Mouse (Mus musculus): Measurements from ENCODE around the gene Gse1.

Gse1 gene

GRCm38 (mm10) chr8:120585521-120585920 is 357.3 kb downstream of the Gse1 start:
- no peak for TF ChIP-seq CTCF (conservative IDR thresholded peaks at IDR 0.05; ENCODE audit: low read length)
- H3K4me1 ChIP-seq (replicated peaks; ENCODE audit: low read depth, low read length) = peaks cover 64% of the 10 kb centered on the region

DNA sequence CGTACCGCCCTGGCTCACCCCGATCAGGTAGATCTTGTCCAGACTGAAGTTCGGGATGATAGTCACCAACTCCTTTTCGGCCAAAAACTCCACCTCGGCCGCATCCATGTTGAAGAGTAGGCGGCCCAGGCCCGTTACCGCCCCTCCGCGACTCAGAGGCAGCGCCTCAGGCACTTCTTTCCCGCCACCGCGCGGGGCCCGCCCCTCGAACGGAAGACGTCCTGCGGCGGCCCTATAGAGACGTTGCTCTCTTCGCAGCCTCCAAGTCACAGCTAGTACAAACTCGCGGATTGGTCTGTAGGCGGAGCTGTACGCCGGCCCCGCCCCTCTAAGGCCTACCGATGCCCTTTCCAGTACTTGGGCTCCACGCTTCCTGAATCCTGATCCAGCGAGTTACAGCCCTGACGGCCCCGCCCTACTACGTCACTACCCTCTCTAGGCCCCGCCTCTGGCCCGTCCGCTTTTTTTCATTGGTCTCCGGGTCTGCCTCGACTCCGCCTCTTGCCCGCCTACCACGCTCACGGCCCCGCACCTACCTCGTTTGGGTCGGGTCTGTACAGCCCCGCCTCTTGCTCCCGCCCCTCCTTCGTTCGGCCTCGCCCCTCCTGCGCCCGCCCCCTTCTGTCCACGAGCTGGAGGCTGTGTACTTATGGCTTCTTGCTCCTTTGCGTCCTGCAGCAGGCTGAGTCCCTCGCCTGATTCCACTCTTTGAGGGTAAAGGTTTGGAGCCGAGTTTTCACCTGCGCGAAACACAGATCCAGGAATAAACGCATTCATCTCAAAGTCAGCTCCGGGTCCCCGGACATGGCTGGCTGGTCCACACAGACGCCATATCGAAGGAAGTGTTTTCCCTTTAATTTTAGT is 360.9 kb downstream of the Gse1 start, which contains the start of gene Gins2:
Gene Gins2, minus strand, starts transcription at position 397 of the 864 bp plus-strand sequence.
- H3K27me3 ChIP-seq (ENCODE audit: insufficient read depth, low read length) = no peaks in the 10 kb centered on the region
- no peaks in the 10 kb centered on the region for H3K9me3 ChIP-seq (ENCODE audit: low read length)
- TF ChIP-seq CTCF (conservative IDR thresholded peaks at IDR 0.05; ENCODE audit: low read length) (no peak), NANOG (IDR thresholded peaks at IDR 0.05; ENCODE audit: borderline replicate concordance, low read length) (no peak), POU5F1 (IDR thresholded peaks at IDR 0.05; ENCODE audit: borderline replicate concordance, low read length) (no peak)
- H3K36me3 ChIP-seq (ENCODE audit: insufficient read depth, low read length) = peaks cover 36% of the 10 kb centered on the region
- peak within 1 kb of the TSS; percentile 95 for H3K4me3 ChIP-seq (replicated peaks; ENCODE audit: low read length)
- peaks cover 50% of the 10 kb centered on the region for H3K4me1 ChIP-seq (replicated peaks; ENCODE audit: low read depth, low read length)

More at GRCm38 (mm10) chr8:120585521-120585920, 357.3 kb downstream of the Gse1 start:
- Histone ChIP-seq H3K36me3 (ENCODE audit: insufficient read depth, low read length) (peaks cover 67% of the 10 kb centered on the region), H3K4me3 (replicated peaks; ENCODE audit: low read length) (no peak overlapping the region), H3K27me3 (ENCODE audit: insufficient read depth, low read length) (no peaks in the 10 kb centered on the region), H3K9me3 (ENCODE audit: low read length) (no peaks in the 10 kb centered on the region)

- Histone ChIP-seq H3K4me1 (replicated peaks; ENCODE audit: low read depth, low read length) (peaks cover 45% of the 10 kb centered on the region), H3K9me3 (ENCODE audit: low read length) (peaks cover 3% of the 10 kb centered on the region; the same call in 1 of the 2 replicates), H3K4me3 (replicated peaks; ENCODE audit: low read length) (peak overlapping the region; percentile 76), H3K36me3 (ENCODE audit: insufficient read depth, low read length) (peaks cover 28% of the 10 kb centered on the region), H3K27me3 (ENCODE audit: insufficient read depth, low read length) (no peaks in the 10 kb centered on the region)
- TF ChIP-seq CTCF (conservative IDR thresholded peaks at IDR 0.05; ENCODE audit: low read length) (no peak), NANOG (IDR thresholded peaks at IDR 0.05; ENCODE audit: borderline replicate concordance, low read length) (no peak), POU5F1 (IDR thresholded peaks at IDR 0.05; ENCODE audit: borderline replicate concordance, low read length) (no peak)
Measured at GRCm38 (mm10) chr8:120589921-120590320, 361.7 kb downstream of the Gse1 start.

- Histone ChIP-seq H3K4me1 (replicated peaks; ENCODE audit: low read depth, low read length) (peaks cover 33% of the 10 kb centered on the region), H3K27me3 (ENCODE audit: insufficient read depth, low read length) (no peaks in the 10 kb centered on the region), H3K9me3 (ENCODE audit: low read length) (peaks cover 3% of the 10 kb centered on the region; the same call in 1 of the 2 replicates), H3K4me3 (replicated peaks; ENCODE audit: low read length) (no peak overlapping the region), H3K36me3 (ENCODE audit: insufficient read depth, low read length) (peaks cover 10% of the 10 kb centered on the region)
- no peak for TF ChIP-seq POU5F1 (IDR thresholded peaks at IDR 0.05; ENCODE audit: borderline replicate concordance, low read length)
- TF ChIP-seq CTCF (conservative IDR thresholded peaks at IDR 0.05; ENCODE audit: low read length) = no peak
- no peak for TF ChIP-seq NANOG (IDR thresholded peaks at IDR 0.05; ENCODE audit: borderline replicate concordance, low read length)
Measured at GRCm38 (mm10) chr8:120591587-120592292, 363.5 kb downstream of the Gse1 start.

DNA sequence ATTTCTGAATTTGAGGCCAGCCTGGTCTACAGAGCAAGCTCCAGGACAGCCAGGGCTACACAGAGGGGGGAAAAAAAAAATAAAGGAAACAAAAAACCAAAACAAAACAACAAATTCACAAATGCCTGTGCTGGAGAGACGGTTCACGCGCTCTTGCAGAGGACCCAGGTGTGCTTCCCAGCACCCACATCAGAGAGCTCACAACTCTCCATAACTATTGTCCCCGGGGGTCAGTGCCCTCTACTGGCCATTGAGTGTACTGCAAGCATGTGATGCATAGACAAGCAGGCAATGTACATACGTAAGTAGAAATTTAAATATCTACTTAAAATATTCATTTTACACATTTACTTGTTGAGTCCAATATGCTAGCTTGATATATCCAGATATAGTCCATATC is 366.3 kb downstream of the Gse1 start:
- Histone ChIP-seq H3K36me3 (ENCODE audit: insufficient read depth, low read length) (no peaks in the 10 kb centered on the region), H3K9me3 (ENCODE audit: low read length) (peaks cover 3% of the 10 kb centered on the region; the same call in 1 of the 2 replicates), H3K4me1 (replicated peaks; ENCODE audit: low read depth, low read length) (peaks cover 32% of the 10 kb centered on the region), H3K27me3 (ENCODE audit: insufficient read depth, low read length) (peaks cover 15% of the 10 kb centered on the region), H3K4me3 (replicated peaks; ENCODE audit: low read length) (no peak overlapping the region)
- TF ChIP-seq CTCF (conservative IDR thresholded peaks at IDR 0.05; ENCODE audit: low read length) = peak; percentile 96
- no peak for TF ChIP-seq NANOG (IDR thresholded peaks at IDR 0.05; ENCODE audit: borderline replicate concordance, low read length)
- no peak for TF ChIP-seq POU5F1 (IDR thresholded peaks at IDR 0.05; ENCODE audit: borderline replicate concordance, low read length)

DNA sequence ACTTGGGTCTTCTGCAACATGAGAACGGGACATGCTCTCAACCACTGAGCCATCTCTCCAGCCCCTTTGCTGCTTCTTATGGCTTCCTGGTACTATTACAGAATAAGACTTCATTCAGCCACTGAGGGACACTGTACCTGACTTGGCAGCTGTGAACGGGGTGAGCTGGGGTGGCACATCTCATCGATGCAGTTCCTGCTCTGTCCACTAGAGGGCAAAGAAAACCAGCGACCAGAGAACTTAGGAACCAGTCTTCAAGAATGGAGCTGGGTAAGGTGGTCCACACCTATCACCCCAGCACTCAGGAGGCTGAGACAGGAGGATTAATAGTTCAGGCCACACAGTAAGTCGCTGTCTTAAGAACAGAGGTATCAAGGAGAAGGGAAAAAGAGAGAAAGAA is 367.7 kb downstream of the Gse1 start:
- Histone ChIP-seq H3K4me1 (replicated peaks; ENCODE audit: low read depth, low read length) (peaks cover 28% of the 10 kb centered on the region), H3K27me3 (ENCODE audit: insufficient read depth, low read length) (peaks cover 15% of the 10 kb centered on the region), H3K9me3 (ENCODE audit: low read length) (peaks cover 5% of the 10 kb centered on the region), H3K36me3 (ENCODE audit: insufficient read depth, low read length) (no peaks in the 10 kb centered on the region), H3K4me3 (replicated peaks; ENCODE audit: low read length) (no peak overlapping the region)
- peak; percentile 91 for TF ChIP-seq CTCF (conservative IDR thresholded peaks at IDR 0.05; ENCODE audit: low read length)
- no peak for TF ChIP-seq NANOG (IDR thresholded peaks at IDR 0.05; ENCODE audit: borderline replicate concordance, low read length)

DNA sequence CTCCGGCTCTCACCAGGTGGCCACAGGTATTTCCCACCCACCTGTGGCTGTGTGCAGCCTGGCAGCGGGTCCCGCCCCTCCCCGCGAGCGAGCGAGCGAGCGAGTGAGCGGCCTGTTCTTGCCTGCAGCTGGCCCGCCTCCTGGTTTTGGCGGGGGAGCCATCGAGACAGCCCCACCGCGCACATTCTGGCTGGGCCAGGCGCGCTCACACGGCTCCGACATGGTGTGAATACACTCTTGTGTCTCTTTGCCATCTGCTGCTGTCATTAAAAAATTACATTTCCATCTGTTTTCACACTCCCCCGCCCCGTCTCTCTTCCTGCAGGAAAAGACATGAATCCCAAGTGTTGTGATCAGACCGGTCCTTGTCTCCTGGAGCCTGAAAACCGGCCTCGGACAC is 370.3 kb downstream of the Gse1 start:
- peaks cover 12% of the 10 kb centered on the region for H3K9me3 ChIP-seq (ENCODE audit: low read length)
- H3K27me3 ChIP-seq (ENCODE audit: insufficient read depth, low read length) = peaks cover 15% of the 10 kb centered on the region
- peak overlapping the region; percentile 53 for H3K4me3 ChIP-seq (replicated peaks; ENCODE audit: low read length)
- no peaks in the 10 kb centered on the region for H3K36me3 ChIP-seq (ENCODE audit: insufficient read depth, low read length)
- peaks cover 37% of the 10 kb centered on the region for H3K4me1 ChIP-seq (replicated peaks; ENCODE audit: low read depth, low read length)
- TF ChIP-seq POU5F1 (IDR thresholded peaks at IDR 0.05; ENCODE audit: borderline replicate concordance, low read length) (no peak), CTCF (conservative IDR thresholded peaks at IDR 0.05; ENCODE audit: low read length) (no peak), NANOG (IDR thresholded peaks at IDR 0.05; ENCODE audit: borderline replicate concordance, low read length) (no peak)

GRCm38 (mm10) chr8:120599504-120599903 is 371.2 kb downstream of the Gse1 start:
- no peaks in the 10 kb centered on the region for H3K36me3 ChIP-seq (ENCODE audit: insufficient read depth, low read length)
- TF ChIP-seq CTCF (conservative IDR thresholded peaks at IDR 0.05; ENCODE audit: low read length) (peak; percentile 92), POU5F1 (IDR thresholded peaks at IDR 0.05; ENCODE audit: borderline replicate concordance, low read length) (no peak)
- H3K4me3 ChIP-seq (replicated peaks; ENCODE audit: low read length) = no peak overlapping the region
- peaks cover 37% of the 10 kb centered on the region for H3K4me1 ChIP-seq (replicated peaks; ENCODE audit: low read depth, low read length)
- peaks cover 10% of the 10 kb centered on the region for H3K9me3 ChIP-seq (ENCODE audit: low read length)
- peaks cover 15% of the 10 kb centered on the region for H3K27me3 ChIP-seq (ENCODE audit: insufficient read depth, low read length)

Data from E14TG2a.4 (cell line).